Mouse (Mus musculus): Measurements from ENCODE around the gene Prpf18. TPM values are rescaled to one million over a fixed set of nuclear protein-coding genes. Genes with fewer than 3 reads are reported as not detected.
A peak's percentile ranks its signal among the peaks of the same experiment; 100 is the strongest.

The Prpf18 gene
- polyA plus RNA-seq, 1 experiment from 2014 or later: 45.2 TPM

DNA sequence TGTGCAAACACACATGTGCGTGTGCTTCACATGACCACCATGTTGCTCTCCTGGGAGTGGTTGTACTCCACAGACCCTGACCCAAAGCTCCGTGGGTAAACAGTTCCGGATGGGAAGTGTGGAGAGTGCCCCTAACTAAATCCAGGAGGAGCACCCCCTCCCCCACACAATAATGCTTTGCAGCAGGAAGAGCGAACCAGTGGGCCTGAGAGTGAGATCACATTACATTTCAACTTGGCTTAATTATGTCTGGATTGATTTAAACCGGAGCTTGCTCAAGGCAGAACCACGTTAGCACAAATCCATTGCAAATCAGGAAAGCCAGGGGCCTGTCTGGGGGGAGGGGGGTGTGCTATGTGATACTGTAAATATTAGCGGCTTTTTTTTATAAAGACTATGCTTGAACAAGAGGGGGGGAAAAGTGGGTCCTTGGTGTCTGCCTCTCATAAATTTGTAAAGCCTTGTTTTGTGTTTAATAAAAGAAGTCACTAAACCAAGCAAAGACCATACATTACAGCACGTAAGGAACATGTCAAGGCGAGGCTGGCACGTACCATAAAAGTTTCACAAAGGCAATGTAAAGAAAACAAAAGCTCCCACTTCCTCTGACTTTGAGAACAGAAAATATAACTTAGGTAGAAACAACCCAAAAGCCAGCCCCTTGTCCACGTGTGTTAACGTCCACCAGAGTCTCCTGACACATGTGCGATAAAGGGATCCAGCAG lies 64.1 kb downstream of the Prpf18 start:
- WGBS: 69% methylated on average over 13 of the region's 13 CpGs
- H3K9me3 ChIP-seq (replicated peaks; ENCODE audit: control insufficient read depth, low read length, poor library complexity, severe bottlenecking): no peaks in the 10 kb centered on the region
- no peaks in the 10 kb centered on the region; the same call in 1 of the 2 replicates for H3K4me1 ChIP-seq (ENCODE audit: control insufficient read depth, insufficient read depth, low read length)
- H3K27ac ChIP-seq (ENCODE audit: low read length): no peak overlapping the region
- H3K4me2 ChIP-seq (ENCODE audit: low read length): no peak overlapping the region
- H3K36me3 ChIP-seq (ENCODE audit: control insufficient read depth, insufficient read depth, low read length): peaks cover 15% of the 10 kb centered on the region
- H3K4me3 ChIP-seq (ENCODE audit: low read depth, low read length): no peak overlapping the region
- no peaks in the 10 kb centered on the region for H3K27me3 ChIP-seq (ENCODE audit: control insufficient read depth, insufficient read depth, low read depth, low read length)
- H3K9ac ChIP-seq (ENCODE audit: low read depth, low read length): no peak overlapping the region
- ATAC-seq: peak; percentile 46; the same call in 1 of the 2 replicates

- Histone ChIP-seq H3K9me3 (replicated peaks; ENCODE audit: control insufficient read depth, low read length, poor library complexity, severe bottlenecking) (no peaks in the 10 kb centered on the region), H3K4me3 (ENCODE audit: low read depth, low read length) (no peak overlapping the region), H3K4me1 (ENCODE audit: control insufficient read depth, insufficient read depth, low read length) (no peaks in the 10 kb centered on the region; the same call in 1 of the 2 replicates), H3K27ac (ENCODE audit: low read length) (no peak overlapping the region), H3K9ac (ENCODE audit: low read depth, low read length) (no peak overlapping the region), H3K4me2 (ENCODE audit: low read length) (no peak overlapping the region), H3K36me3 (ENCODE audit: control insufficient read depth, insufficient read depth, low read length) (peaks cover 6% of the 10 kb centered on the region; the same call in 1 of the 2 replicates), H3K27me3 (ENCODE audit: control insufficient read depth, insufficient read depth, low read depth, low read length) (no peaks in the 10 kb centered on the region)
- ATAC-seq: no peak
- 77% methylated on average over 11 of the region's 11 CpGs for WGBS
These were observed 65.7 kb downstream of the Prpf18 start for GRCm38 (mm10) chr2:4586245-4586644.

GRCm38 (mm10) chr2:4584252-4584651 lies 67.7 kb downstream of the Prpf18 start:
- Histone ChIP-seq H3K4me2 (ENCODE audit: low read length) (no peak overlapping the region), H3K9ac (ENCODE audit: low read depth, low read length) (no peak overlapping the region), H3K4me1 (ENCODE audit: control insufficient read depth, insufficient read depth, low read length) (no peaks in the 10 kb centered on the region; the same call in 1 of the 2 replicates), H3K9me3 (replicated peaks; ENCODE audit: control insufficient read depth, low read length, poor library complexity, severe bottlenecking) (no peaks in the 10 kb centered on the region), H3K27ac (ENCODE audit: low read length) (no peak overlapping the region), H3K4me3 (ENCODE audit: low read depth, low read length) (no peak overlapping the region), H3K36me3 (ENCODE audit: control insufficient read depth, insufficient read depth, low read length) (peaks cover 6% of the 10 kb centered on the region; the same call in 1 of the 2 replicates), H3K27me3 (ENCODE audit: control insufficient read depth, insufficient read depth, low read depth, low read length) (no peaks in the 10 kb centered on the region)
- 79% methylated on average over 5 of the region's 5 CpGs for WGBS
- no peak for ATAC-seq

DNA sequence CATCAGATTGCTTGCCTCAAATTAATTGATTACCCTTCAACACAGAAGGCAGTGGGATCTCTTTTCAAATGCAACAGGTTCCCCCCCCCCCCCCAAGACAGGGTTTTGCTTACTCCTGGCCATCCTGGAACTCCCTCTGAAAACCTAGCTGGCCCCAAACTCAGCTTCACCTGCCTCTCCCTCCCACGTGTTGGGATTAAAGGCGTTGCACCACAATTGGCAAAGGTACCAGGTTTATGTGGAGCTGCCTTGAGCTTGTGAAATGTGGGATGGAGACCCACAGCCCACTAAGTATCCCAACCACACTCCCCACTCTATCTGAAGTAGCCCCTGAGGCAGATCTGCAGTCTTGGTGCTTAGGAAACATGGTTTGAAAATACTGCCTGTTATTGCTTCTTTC lies 69.0 kb downstream of the Prpf18 start:
- Histone ChIP-seq H3K27me3 (ENCODE audit: control insufficient read depth, insufficient read depth, low read depth, low read length) (no peaks in the 10 kb centered on the region), H3K27ac (ENCODE audit: low read length) (no peak overlapping the region), H3K36me3 (ENCODE audit: control insufficient read depth, insufficient read depth, low read length) (no peaks in the 10 kb centered on the region; the same call in 1 of the 2 replicates), H3K4me1 (ENCODE audit: control insufficient read depth, insufficient read depth, low read length) (no peaks in the 10 kb centered on the region; the same call in 1 of the 2 replicates), H3K4me2 (ENCODE audit: low read length) (no peak overlapping the region), H3K9ac (ENCODE audit: low read depth, low read length) (no peak overlapping the region), H3K4me3 (ENCODE audit: low read depth, low read length) (no peak overlapping the region), H3K9me3 (replicated peaks; ENCODE audit: control insufficient read depth, low read length, poor library complexity, severe bottlenecking) (no peaks in the 10 kb centered on the region)
- no peak for ATAC-seq
- WGBS: 92% methylated on average over 2 of the region's 2 CpGs

- peaks cover 5% of the 10 kb centered on the region; the same call in 1 of the 2 replicates for H3K36me3 ChIP-seq (ENCODE audit: control insufficient read depth, insufficient read depth, low read length)
- H3K9ac ChIP-seq (ENCODE audit: low read depth, low read length): no peak overlapping the region
- H3K4me2 ChIP-seq (ENCODE audit: low read length): no peak overlapping the region
- WGBS: 75% methylated on average over 6 of the region's 6 CpGs
- H3K4me1 ChIP-seq (ENCODE audit: control insufficient read depth, insufficient read depth, low read length): no peaks in the 10 kb centered on the region
- no peak overlapping the region for H3K4me3 ChIP-seq (ENCODE audit: low read depth, low read length)
- H3K9me3 ChIP-seq (replicated peaks; ENCODE audit: control insufficient read depth, low read length, poor library complexity, severe bottlenecking): no peaks in the 10 kb centered on the region
- ATAC-seq: no peak
- no peaks in the 10 kb centered on the region for H3K27me3 ChIP-seq (ENCODE audit: control insufficient read depth, insufficient read depth, low read depth, low read length)
- H3K27ac ChIP-seq (ENCODE audit: low read length): no peak overlapping the region
These were observed 71.2 kb downstream of the Prpf18 start for GRCm38 (mm10) chr2:4580666-4581065.

DNA sequence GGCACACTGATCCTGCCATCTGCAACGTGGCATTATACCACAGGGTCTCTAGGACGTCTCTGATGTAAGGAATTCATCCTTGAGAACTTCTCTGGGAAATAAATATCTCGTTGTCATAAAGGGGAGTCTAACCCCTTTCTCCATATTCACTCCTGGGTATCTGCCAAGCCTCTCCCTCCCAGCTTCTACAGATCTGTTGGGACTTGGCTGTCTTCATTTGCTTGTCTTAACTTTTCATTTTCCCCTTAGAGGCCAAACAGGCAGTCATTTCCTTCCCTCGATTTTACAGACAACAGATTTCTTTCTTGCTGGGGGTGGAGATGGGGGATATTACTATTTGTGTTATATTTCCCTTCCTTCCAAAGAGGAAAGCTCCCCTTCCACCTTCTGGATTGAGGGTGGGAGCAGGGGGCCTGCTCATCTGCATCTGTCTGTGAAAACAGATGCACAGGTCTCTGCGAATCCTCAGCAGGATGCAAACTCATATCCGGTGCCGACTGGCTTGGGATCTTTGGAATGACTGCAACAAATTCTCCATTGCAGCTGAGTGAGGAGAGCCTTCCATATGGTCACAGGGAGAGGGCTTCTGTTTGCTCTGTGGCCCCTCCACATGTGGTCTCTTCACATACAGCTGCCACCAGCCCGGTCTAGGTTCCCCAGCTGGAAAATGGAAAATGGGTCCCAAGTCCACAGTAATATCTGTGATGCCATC lies 72.4 kb downstream of the Prpf18 start:
- no peaks in the 10 kb centered on the region for H3K9me3 ChIP-seq (replicated peaks; ENCODE audit: control insufficient read depth, low read length, poor library complexity, severe bottlenecking)
- H3K27me3 ChIP-seq (ENCODE audit: control insufficient read depth, insufficient read depth, low read depth, low read length): no peaks in the 10 kb centered on the region
- 75% methylated on average over 8 of the region's 8 CpGs for WGBS
- H3K36me3 ChIP-seq (ENCODE audit: control insufficient read depth, insufficient read depth, low read length): peaks cover 6% of the 10 kb centered on the region; the same call in 1 of the 2 replicates
- no peak for ATAC-seq
- no peak overlapping the region for H3K4me2 ChIP-seq (ENCODE audit: low read length)
- H3K27ac ChIP-seq (ENCODE audit: low read length): peak overlapping the region; percentile 12; the same call in 1 of the 2 replicates
- H3K4me3 ChIP-seq (ENCODE audit: low read depth, low read length): no peak overlapping the region
- H3K9ac ChIP-seq (ENCODE audit: low read depth, low read length): no peak overlapping the region
- no peaks in the 10 kb centered on the region for H3K4me1 ChIP-seq (ENCODE audit: control insufficient read depth, insufficient read depth, low read length)

- Histone ChIP-seq H3K9ac (ENCODE audit: low read depth, low read length) (no peak overlapping the region), H3K36me3 (ENCODE audit: control insufficient read depth, insufficient read depth, low read length) (peaks cover 8% of the 10 kb centered on the region; the same call in 1 of the 2 replicates), H3K4me1 (ENCODE audit: control insufficient read depth, insufficient read depth, low read length) (no peaks in the 10 kb centered on the region), H3K27me3 (ENCODE audit: control insufficient read depth, insufficient read depth, low read depth, low read length) (no peaks in the 10 kb centered on the region), H3K4me3 (ENCODE audit: low read depth, low read length) (no peak overlapping the region), H3K27ac (ENCODE audit: low read length) (no peak overlapping the region), H3K9me3 (replicated peaks; ENCODE audit: control insufficient read depth, low read length, poor library complexity, severe bottlenecking) (no peaks in the 10 kb centered on the region), H3K4me2 (ENCODE audit: low read length) (no peak overlapping the region)
- no peak for ATAC-seq
- 85% methylated on average over 5 of the region's 5 CpGs for WGBS
These were observed 73.6 kb downstream of the Prpf18 start for GRCm38 (mm10) chr2:4578291-4578690.

- Histone ChIP-seq H3K9ac (ENCODE audit: low read depth, low read length) (no peak overlapping the region), H3K4me3 (ENCODE audit: low read depth, low read length) (no peak overlapping the region), H3K27me3 (ENCODE audit: control insufficient read depth, insufficient read depth, low read depth, low read length) (no peaks in the 10 kb centered on the region), H3K4me2 (ENCODE audit: low read length) (no peak overlapping the region), H3K9me3 (replicated peaks; ENCODE audit: control insufficient read depth, low read length, poor library complexity, severe bottlenecking) (no peaks in the 10 kb centered on the region), H3K27ac (ENCODE audit: low read length) (no peak overlapping the region), H3K36me3 (ENCODE audit: control insufficient read depth, insufficient read depth, low read length) (peaks cover 18% of the 10 kb centered on the region), H3K4me1 (ENCODE audit: control insufficient read depth, insufficient read depth, low read length) (no peaks in the 10 kb centered on the region)
- ATAC-seq: no peak
- WGBS: 91% methylated on average over 7 of the region's 7 CpGs
These were observed 75.9 kb downstream of the Prpf18 start for GRCm38 (mm10) chr2:4575975-4576374.

DNA sequence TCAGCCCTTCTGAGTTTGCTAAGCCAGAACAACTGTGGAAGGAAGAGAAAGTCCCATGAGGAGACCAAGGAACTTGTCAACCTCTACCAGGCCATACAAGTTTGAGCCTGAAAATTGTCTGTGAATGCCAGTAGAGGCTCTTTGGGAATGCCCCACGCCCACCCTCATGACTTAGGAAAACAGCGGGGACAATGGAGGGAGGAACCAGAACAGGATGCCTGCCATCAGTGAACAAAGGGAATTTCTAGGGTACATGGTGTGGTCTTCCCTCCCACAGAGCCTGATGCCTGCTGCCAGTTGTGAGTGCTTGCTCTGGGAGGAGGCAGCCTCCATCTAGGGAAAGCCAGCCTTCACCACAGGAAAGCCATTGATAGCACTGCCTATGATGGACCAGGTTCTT lies 76.8 kb downstream of the Prpf18 start:
- Histone ChIP-seq H3K4me3 (ENCODE audit: low read depth, low read length) (no peak overlapping the region), H3K4me1 (ENCODE audit: control insufficient read depth, insufficient read depth, low read length) (no peaks in the 10 kb centered on the region), H3K9ac (ENCODE audit: low read depth, low read length) (no peak overlapping the region), H3K4me2 (ENCODE audit: low read length) (no peak overlapping the region), H3K9me3 (replicated peaks; ENCODE audit: control insufficient read depth, low read length, poor library complexity, severe bottlenecking) (no peaks in the 10 kb centered on the region), H3K27ac (ENCODE audit: low read length) (no peak overlapping the region), H3K36me3 (ENCODE audit: control insufficient read depth, insufficient read depth, low read length) (peaks cover 18% of the 10 kb centered on the region), H3K27me3 (ENCODE audit: control insufficient read depth, insufficient read depth, low read depth, low read length) (no peaks in the 10 kb centered on the region)
- WGBS: 47% methylated on average over 2 of the region's 2 CpGs
- ATAC-seq: no peak
